Mouse (Mus musculus) limb, embryonic 15.5 days (tissue): ENCODE data around the gene Lims1. TPM values are rescaled to one million over a fixed set of nuclear protein-coding genes. Genes with fewer than 3 reads are reported as not detected.

Experiments used
- polyA plus RNA-seq: library from polyadenylated mRNA; unstranded; fragments of >200 nt; fragmentation: Nextera tagmentation; extraction: Ambion mirVana; gene quantifications from 2 replicates; pipeline ENCODE4 v1.2.1, GENCODE M21; 2015

Gene Lims1
- polyA plus RNA-seq, 1 experiment from 2014 or later, result 120 TPM

Other genes starting within 250 kb of the Lims1 start
- gene AW822073, start 98.5 kb upstream of the Lims1 start, polyA plus RNA-seq, result not detected in 2 replicates
- not detected in 2 replicates for gene Duxf3, start 90.8 kb upstream of the Lims1 start, polyA plus RNA-seq
- gene Gm4981, start 86.8 kb upstream of the Lims1 start, polyA plus RNA-seq, result not detected in 2 replicates
- gene Gcc2, start 68.0 kb upstream of the Lims1 start, polyA plus RNA-seq, result 49.2 and 60.9 TPM in 2 replicates
- gene Ranbp2, start 123.5 kb downstream of the Lims1 start, polyA plus RNA-seq, result 18.6 and 22.5 TPM in 2 replicates
- gene Ccdc138, start 174.5 kb downstream of the Lims1 start, polyA plus RNA-seq, result 8.2 TPM in 2 replicates